Mouse (Mus musculus): ENCODE measurements around the gene Cops6. TPM values are rescaled to one million over a fixed set of nuclear protein-coding genes. Genes with fewer than 3 reads are reported as not detected.

Gene Cops6
- total and polyA plus RNA-seq, 3 experiments = 45.0 to 148 (median 104) TPM

DNA sequence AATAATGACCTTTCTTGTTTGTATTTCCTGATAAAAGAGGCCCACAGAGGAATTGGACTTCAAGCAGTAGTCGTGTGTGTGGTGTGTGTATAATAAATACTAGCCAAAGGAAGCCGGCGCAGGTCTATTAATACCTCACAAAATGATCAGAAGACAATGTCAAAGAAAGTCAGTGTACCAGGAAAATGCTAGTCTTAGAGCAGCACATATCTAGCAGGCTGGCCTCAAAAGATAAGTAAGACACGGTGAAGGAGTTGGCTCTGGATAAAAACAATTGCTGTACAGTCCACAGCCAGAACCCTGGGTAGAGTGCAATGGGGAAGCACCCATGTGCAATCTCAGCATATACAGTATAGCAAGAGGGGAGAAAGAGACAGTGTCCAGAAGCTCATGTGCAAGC lies 23.6 kb upstream of the Cops6 start:
- Histone ChIP-seq H3K36me3 (replicated peaks) (peaks cover 33% of the 10 kb centered on the region), H3K9me3 (replicated peaks) (no peaks in the 10 kb centered on the region), H3K4me3 (ENCODE audit: low read depth, low read length) (no peak overlapping the region), H3K27me3 (ENCODE audit: insufficient read depth, low read length) (no peaks in the 10 kb centered on the region), H3K4me1 (ENCODE audit: insufficient read depth, low read depth, low read length) (peaks cover 10% of the 10 kb centered on the region; the same call in 1 of the 2 replicates)
- DNase-seq (ENCODE audit: low spot score) (no peak), ATAC-seq (ENCODE audit: extremely low read depth, insufficient number of reproducible peaks, low FRiP score, poor library complexity, severe bottlenecking) (no peak)
- TF ChIP-seq GATA2 (IDR thresholded peaks at IDR 0.05; ENCODE audit: borderline replicate concordance, low read depth, low read length) (no peak), GATA1 (IDR thresholded peaks at IDR 0.05; ENCODE audit: borderline replicate concordance, low read length) (no peak), CTCF (IDR thresholded peaks at IDR 0.05; ENCODE audit: low read depth, low read length) (no peak), TAL1 (conservative IDR thresholded peaks at IDR 0.05; ENCODE audit: low read depth, low read length) (no peak), POLR2AphosphoS5 (IDR thresholded peaks at IDR 0.05; ENCODE audit: insufficient replicate concordance, low read depth, low read length) (no peak)

DNA sequence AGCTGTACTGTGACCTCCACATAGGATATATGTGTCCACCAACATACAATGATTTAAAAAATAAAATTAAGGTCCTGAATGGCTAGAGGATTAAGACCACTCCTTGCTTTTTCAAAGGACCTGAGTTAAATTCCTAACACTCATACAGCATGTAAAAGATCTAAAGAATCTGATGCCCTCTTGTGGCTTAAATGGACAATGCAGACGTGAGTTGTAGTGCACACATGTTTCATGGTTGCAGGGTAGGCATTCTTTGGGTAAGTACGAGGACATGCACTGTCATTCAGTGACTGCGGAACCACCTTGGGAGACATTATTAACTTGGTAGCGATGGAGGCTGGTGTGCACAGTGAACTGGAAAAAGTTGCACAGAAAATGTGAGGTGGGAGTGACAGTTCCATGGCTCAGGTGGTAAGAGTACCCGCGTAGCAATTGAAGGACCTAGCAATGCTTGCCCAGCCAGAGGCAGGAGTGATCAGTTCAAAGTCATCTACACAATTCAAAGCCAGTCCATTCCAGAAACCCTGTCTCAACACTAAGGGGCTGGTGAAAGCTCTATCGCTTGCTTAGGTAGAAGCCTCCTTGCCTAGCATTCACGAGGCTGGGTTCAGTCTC lies 22.8 kb upstream of the Cops6 start:
- TF ChIP-seq GATA2 (IDR thresholded peaks at IDR 0.05; ENCODE audit: borderline replicate concordance, low read depth, low read length) = no peak
- TF ChIP-seq CTCF (IDR thresholded peaks at IDR 0.05; ENCODE audit: low read depth, low read length) = peak; percentile 40; the same call in 1 of the 2 replicates
- Histone ChIP-seq H3K9me3 (replicated peaks) (no peaks in the 10 kb centered on the region), H3K36me3 (replicated peaks) (peaks cover 25% of the 10 kb centered on the region), H3K4me1 (ENCODE audit: insufficient read depth, low read depth, low read length) (peaks cover 10% of the 10 kb centered on the region; the same call in 1 of the 2 replicates), H3K4me3 (ENCODE audit: low read depth, low read length) (no peak overlapping the region), H3K27me3 (ENCODE audit: insufficient read depth, low read length) (no peaks in the 10 kb centered on the region)
- ATAC-seq (ENCODE audit: extremely low read depth, insufficient number of reproducible peaks, low FRiP score, poor library complexity, severe bottlenecking) = no peak; the same call in 1 of the 2 replicates
- no peak for DNase-seq (ENCODE audit: low spot score)

DNA sequence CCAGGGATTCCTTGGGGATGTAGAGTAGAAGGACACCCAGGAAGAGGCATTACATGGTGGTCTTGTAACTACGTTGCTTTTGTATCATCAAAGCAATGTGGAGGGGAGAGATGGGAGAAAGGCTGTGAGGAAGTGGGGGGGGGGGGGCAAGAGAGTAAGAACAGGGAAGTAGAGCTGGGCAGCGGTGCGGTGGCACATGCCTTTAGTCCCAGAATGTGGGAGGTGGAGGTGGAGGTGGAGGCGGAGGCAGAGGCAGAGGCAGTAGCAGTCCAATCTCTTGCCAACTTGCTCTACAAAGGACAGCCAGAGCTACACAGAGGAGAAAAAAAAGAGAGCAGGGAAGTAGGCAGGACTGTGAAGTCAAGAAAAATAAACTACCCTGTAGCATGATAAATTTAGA lies 22.3 kb upstream of the Cops6 start:
- ATAC-seq (ENCODE audit: extremely low read depth, insufficient number of reproducible peaks, low FRiP score, poor library complexity, severe bottlenecking) (no peak), DNase-seq (ENCODE audit: low spot score) (no peak)
- no peak overlapping the region for H3K4me3 ChIP-seq (ENCODE audit: low read depth, low read length)
- peaks cover 22% of the 10 kb centered on the region for H3K36me3 ChIP-seq (replicated peaks)
- 0 out of 2 replicates have a peak, but pooled peaks cover 3% of the 10 kb centered on the region for H3K9me3 ChIP-seq (replicated peaks)
- H3K27me3 ChIP-seq (ENCODE audit: insufficient read depth, low read length) = no peaks in the 10 kb centered on the region
- TF ChIP-seq TAL1 (conservative IDR thresholded peaks at IDR 0.05; ENCODE audit: low read depth, low read length) (no peak), POLR2AphosphoS5 (IDR thresholded peaks at IDR 0.05; ENCODE audit: insufficient replicate concordance, low read depth, low read length) (no peak), GATA2 (IDR thresholded peaks at IDR 0.05; ENCODE audit: borderline replicate concordance, low read depth, low read length) (no peak)
- peaks cover 10% of the 10 kb centered on the region; the same call in 1 of the 2 replicates for H3K4me1 ChIP-seq (ENCODE audit: insufficient read depth, low read depth, low read length)

DNA sequence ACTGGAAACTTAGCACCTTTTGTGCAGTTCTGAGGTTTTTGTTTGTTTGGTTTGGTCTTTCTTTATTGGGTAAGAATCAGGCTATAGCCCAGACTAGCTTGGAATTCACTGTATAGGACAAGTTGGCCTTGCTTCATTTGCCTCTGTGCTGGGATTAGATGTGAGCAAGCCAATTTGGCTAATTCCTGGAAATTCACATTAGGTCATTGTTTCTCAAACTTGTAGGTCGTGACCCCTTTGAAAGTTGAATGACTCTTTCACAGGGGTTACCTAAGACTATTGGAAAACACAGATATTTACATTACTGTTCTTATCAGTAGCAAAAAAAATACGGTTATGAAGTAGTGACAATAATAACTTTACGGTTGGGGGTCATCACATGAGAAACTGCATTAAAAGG lies 6.5 kb upstream of the Cops6 start:
- no peak for ATAC-seq (ENCODE audit: extremely low read depth, insufficient number of reproducible peaks, low FRiP score, poor library complexity, severe bottlenecking)
- Histone ChIP-seq H3K27me3 (ENCODE audit: insufficient read depth, low read length) (no peaks in the 10 kb centered on the region), H3K4me1 (ENCODE audit: insufficient read depth, low read depth, low read length) (peaks cover 17% of the 10 kb centered on the region), H3K9me3 (replicated peaks) (no peaks in the 10 kb centered on the region), H3K4me3 (ENCODE audit: low read depth, low read length) (peak overlapping the region; percentile 84; the same call in 1 of the 2 replicates), H3K36me3 (replicated peaks) (peaks cover 38% of the 10 kb centered on the region)
- DNase-seq (ENCODE audit: low spot score) = no peak
- TF ChIP-seq CTCF (IDR thresholded peaks at IDR 0.05; ENCODE audit: low read depth, low read length) = no peak
- TF ChIP-seq GATA2 (IDR thresholded peaks at IDR 0.05; ENCODE audit: borderline replicate concordance, low read depth, low read length) = no peak

DNA sequence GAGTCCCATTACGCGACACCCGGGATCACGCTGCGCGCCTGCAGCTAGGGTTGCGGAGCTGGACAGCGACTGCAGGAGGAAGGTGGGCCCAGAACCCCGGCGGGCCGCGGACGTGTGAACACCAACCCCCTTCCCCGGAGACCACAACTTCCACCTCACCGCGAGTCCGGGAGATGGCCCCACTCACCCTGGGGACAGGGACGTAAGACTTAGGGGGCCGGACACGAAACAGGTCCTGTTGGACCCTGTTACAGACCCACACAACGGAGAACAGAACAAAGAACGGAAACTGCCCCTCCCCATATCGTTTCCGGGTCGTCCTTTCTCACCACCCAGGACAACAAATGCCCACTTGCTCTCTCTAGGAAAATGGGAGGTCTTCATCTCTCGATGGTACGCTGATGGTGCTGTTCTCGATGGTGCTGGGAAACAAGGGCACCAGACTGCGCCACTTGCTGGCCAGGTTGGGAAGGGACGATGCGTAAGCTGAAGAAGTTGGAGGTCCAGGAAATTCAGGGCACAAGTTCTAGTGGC lies 5.4 kb upstream of the Cops6 start, which contains the start of gene Zfp113:
Zfp113 (minus strand) TSS at position 302 of the 534 bp plus-strand sequence.
- no peaks in the 10 kb centered on the region for H3K27me3 ChIP-seq (ENCODE audit: insufficient read depth, low read length)
- TF ChIP-seq POLR2AphosphoS5 (IDR thresholded peaks at IDR 0.05; ENCODE audit: insufficient replicate concordance, low read depth, low read length) (no peak), TAL1 (conservative IDR thresholded peaks at IDR 0.05; ENCODE audit: low read depth, low read length) (no peak), CTCF (IDR thresholded peaks at IDR 0.05; ENCODE audit: low read depth, low read length) (peak; percentile 67), GATA2 (IDR thresholded peaks at IDR 0.05; ENCODE audit: borderline replicate concordance, low read depth, low read length) (no peak)
- peaks cover 33% of the 10 kb centered on the region for H3K36me3 ChIP-seq (replicated peaks)
- peaks cover 22% of the 10 kb centered on the region for H3K4me1 ChIP-seq (ENCODE audit: insufficient read depth, low read depth, low read length)
- peak within 1 kb of the TSS; percentile 84 for H3K4me3 ChIP-seq (ENCODE audit: low read depth, low read length)
- DNase-seq (ENCODE audit: low spot score) (peak; percentile 89), ATAC-seq (ENCODE audit: extremely low read depth, insufficient number of reproducible peaks, low FRiP score, poor library complexity, severe bottlenecking) (peak; percentile 95)
- no peaks in the 10 kb centered on the region for H3K9me3 ChIP-seq (replicated peaks)

DNA sequence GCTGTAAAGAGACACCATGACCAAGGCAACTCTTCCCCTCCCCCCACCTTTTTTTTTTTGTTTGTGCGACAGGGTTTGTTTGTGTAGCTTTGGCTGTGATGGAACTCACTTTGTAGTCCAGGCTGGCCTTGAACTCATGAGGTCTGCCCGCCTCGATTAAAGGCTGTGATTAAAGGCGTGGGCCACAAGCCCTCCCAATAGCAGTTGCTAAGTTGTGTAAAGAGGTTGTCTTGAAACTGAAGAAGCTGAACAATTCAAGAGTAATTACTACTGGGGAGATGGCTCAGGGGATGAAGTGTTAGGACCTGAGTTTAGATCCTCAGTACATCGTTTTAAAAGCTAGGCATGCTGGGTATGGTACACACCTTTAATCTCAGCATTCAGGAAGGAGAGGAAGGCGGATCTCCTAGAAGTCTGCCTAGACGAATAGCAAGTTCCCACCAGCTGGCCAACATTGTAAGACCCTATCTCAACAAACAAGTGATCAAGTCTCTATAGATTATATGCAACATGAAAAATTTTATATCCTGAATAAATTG lies 578 bp upstream of the Cops6 start:
- TF ChIP-seq TAL1 (conservative IDR thresholded peaks at IDR 0.05; ENCODE audit: low read depth, low read length) (no peak), GATA1 (IDR thresholded peaks at IDR 0.05; ENCODE audit: borderline replicate concordance, low read length) (no peak), GATA2 (IDR thresholded peaks at IDR 0.05; ENCODE audit: borderline replicate concordance, low read depth, low read length) (no peak), CTCF (IDR thresholded peaks at IDR 0.05; ENCODE audit: low read depth, low read length) (no peak), POLR2AphosphoS5 (IDR thresholded peaks at IDR 0.05; ENCODE audit: insufficient replicate concordance, low read depth, low read length) (no peak)
- DNase-seq (ENCODE audit: low spot score) (no peak), ATAC-seq (ENCODE audit: extremely low read depth, insufficient number of reproducible peaks, low FRiP score, poor library complexity, severe bottlenecking) (no peak)
- H3K4me3 ChIP-seq (ENCODE audit: low read depth, low read length) = peak overlapping the region; percentile 85
- H3K27me3 ChIP-seq (ENCODE audit: insufficient read depth, low read length) = no peaks in the 10 kb centered on the region
- H3K9me3 ChIP-seq (replicated peaks) = no peaks in the 10 kb centered on the region
- H3K4me1 ChIP-seq (ENCODE audit: insufficient read depth, low read depth, low read length) = peaks cover 49% of the 10 kb centered on the region
- H3K36me3 ChIP-seq (replicated peaks) = peaks cover 34% of the 10 kb centered on the region

All from G1E (cell line).